Mouse (Mus musculus): ENCODE data around the gene Supv3l1. TPM values are rescaled to one million over a fixed set of nuclear protein-coding genes. Genes with fewer than 3 reads are reported as not detected.

Supv3l1 gene
- total RNA-seq, 2 experiments from 2014 or later, result 14.2 to 16.0 TPM

GRCm38 (mm10) chr10:62418831-62419356 lies 30.6 kb downstream of the Supv3l1 start:
- DNase-seq (ENCODE audit: low spot score), result no peak

- DNase-seq (ENCODE audit: low spot score), result no peak
These were observed 35.9 kb downstream of the Supv3l1 start for GRCm38 (mm10) chr10:62413606-62413982.

- no peak for DNase-seq (ENCODE audit: low spot score)
These were observed 36.5 kb downstream of the Supv3l1 start for GRCm38 (mm10) chr10:62412906-62413605.

- DNase-seq (ENCODE audit: low spot score), result no peak
These were observed 37.8 kb downstream of the Supv3l1 start for GRCm38 (mm10) chr10:62411431-62412410.

GRCm38 (mm10) chr10:62410943-62411342 lies 38.6 kb downstream of the Supv3l1 start:
- peak; percentile 53 for DNase-seq (ENCODE audit: low spot score)

- DNase-seq (ENCODE audit: low spot score), result peak; percentile 19
These were observed 44.6 kb downstream of the Supv3l1 start for GRCm38 (mm10) chr10:62404901-62405300.

GRCm38 (mm10) chr10:62401641-62402111 lies 47.9 kb downstream of the Supv3l1 start:
- DNase-seq (ENCODE audit: low spot score), result peak; percentile 20

GRCm38 (mm10) chr10:62383011-62383410 lies 66.5 kb downstream of the Supv3l1 start:
- no peak for DNase-seq (ENCODE audit: low spot score)

- no peak for DNase-seq (ENCODE audit: low spot score)
These were observed 68.6 kb downstream of the Supv3l1 start for GRCm38 (mm10) chr10:62380936-62381335.

- no peak for DNase-seq (ENCODE audit: low spot score)
These were observed 69.7 kb downstream of the Supv3l1 start, which contains the start of gene Hk1 for GRCm38 (mm10) chr10:62379808-62380207. TSS of gene Hk1 (minus strand) at chr10:62379908.

Other genes starting within 250 kb of the Supv3l1 start
- 1 to 10 TPM; 2.9 to 5.5 TPM for gene Tspan15, start 218.5 kb downstream of the Supv3l1 start, total RNA-seq (2021)
- gene Tacr2, start 197.3 kb downstream of the Supv3l1 start, total RNA-seq (2021), result not detected
- gene Hk1, start 69.8 kb downstream of the Supv3l1 start, total RNA-seq (2021), result 1 to 10 TPM; 4.7 to 7.2 TPM
- not detected for gene Hkdc1, start 27.2 kb downstream of the Supv3l1 start, total RNA-seq (2021)
- not detected for gene 4930507D05Rik, start 249 bp downstream of the Supv3l1 start, total RNA-seq (2021)
- gene Vps26a, start 37.1 kb upstream of the Supv3l1 start, total RNA-seq (2021), result 10 to 100 TPM; 27.5 to 30.4 TPM
- gene Srgn, start 77.7 kb upstream of the Supv3l1 start, total RNA-seq (2021), result 10 to 100 TPM; 10.5 to 15.0 TPM
- gene Kif1bp, start 128.7 kb upstream of the Supv3l1 start, total RNA-seq (2021), result 10 to 100 TPM; 29.0 to 30.4 TPM
- gene Ddx21, start 152.5 kb upstream of the Supv3l1 start, total RNA-seq (2021), result 10 to 100 TPM; 30.0 to 33.8 TPM
- gene Ddx50, start 201.5 kb upstream of the Supv3l1 start, total RNA-seq (2021), result 10 to 100 TPM; 42.0 to 49.6 TPM